Mouse (Mus musculus) MEL (cell line): Measurements from ENCODE around the gene Zbtb22. TPM values are rescaled to one million over a fixed set of nuclear protein-coding genes. Genes with fewer than 3 reads are reported as not detected.
A peak's percentile ranks its signal among the peaks of the same experiment; 100 is the strongest.

ENCODE experiments used
- DNase-seq: peaks from one replicate; pipeline ENCODE4 v3.0.0; 2011; ENCODE audit warnings: low read depth, low spot score
- H3K27ac ChIP-seq: 2 replicates; pipeline ENCODE4 v1.5.1; 2012; ENCODE audit warnings: low read depth, mild to moderate bottlenecking, control low read depth, low read length, moderate library complexity; ENCODE audit not compliant: control insufficient read depth
- H3K27me3 ChIP-seq, 2 experiments: fragments of 150-350 bp in 1 of 2; sonication (generic) in 1 of 2; 2 replicates each; pipeline ENCODE4 v1.6.1; 2012; ENCODE audit warnings: low read length in 2 of 2, mild to moderate bottlenecking in 2 of 2, improper control_type of control experiment in 1 of 2, moderate library complexity in 1 of 2; ENCODE audit not compliant: insufficient read depth in 2 of 2, control insufficient read depth in 1 of 2
- H3K36me3 ChIP-seq, 2 experiments: 2 replicates each; pipeline ENCODE4 v1.6.1; 2012 to 2014; ENCODE audit warnings: low read length in 2 of 2, improper control_type of control experiment in 1 of 2, inconsistent platforms in 1 of 2, mild to moderate bottlenecking in 1 of 2; ENCODE audit not compliant: insufficient read depth in 2 of 2, control insufficient read depth in 1 of 2
- H3K4me1 ChIP-seq, 2 experiments: fragments of 150-350 bp in 1 of 2; sonication (generic) in 1 of 2; 2 replicates each; pipeline ENCODE4 v1.6.1; 2012; ENCODE audit warnings: low read length in 2 of 2, improper control_type of control experiment in 1 of 2, mild to moderate bottlenecking in 1 of 2; ENCODE audit not compliant: insufficient read depth in 2 of 2, control insufficient read depth in 1 of 2
- H3K4me3 ChIP-seq, 2 experiments: fragments of 150-350 bp in 1 of 2; sonication (generic) in 1 of 2; 2 replicates each; pipeline ENCODE4 v1.5.1; 2012; ENCODE audit warnings: low read depth in 2 of 2, low read length in 2 of 2, mild to moderate bottlenecking in 2 of 2, moderate library complexity in 2 of 2, control low read depth in 1 of 2, improper control_type of control experiment in 1 of 2; ENCODE audit not compliant: control insufficient read depth in 1 of 2, insufficient read depth in 1 of 2
- H3K79me2 ChIP-seq: 2 replicates; pipeline ENCODE4 v1.6.1; 2012; ENCODE audit warnings: mild to moderate bottlenecking, low read length, moderate library complexity; ENCODE audit not compliant: control insufficient read depth, poor library complexity, insufficient read depth
- H3K9ac ChIP-seq: 2 replicates; pipeline ENCODE4 v1.6.1; 2012; ENCODE audit warnings: low read depth, mild to moderate bottlenecking, control low read depth, low read length, moderate library complexity; ENCODE audit not compliant: control insufficient read depth, poor library complexity, severe bottlenecking
- H3K9me3 ChIP-seq: fragments of 150-350 bp; sonication (generic); replicated peaks from 2 replicates; pipeline ENCODE4 v1.6.1; 2012; ENCODE audit warnings: mild to moderate bottlenecking, low read length, improper control_type of control experiment, moderate library complexity; ENCODE audit not compliant: insufficient read depth
- BHLHE40 ChIP-seq: IDR thresholded peaks from 2 replicates; pipeline ENCODE4 v1.6.1; 2012; ENCODE audit warnings: low read depth, mild to moderate bottlenecking, inconsistent platforms, low read length, improper control_type of control experiment, borderline replicate concordance
- CHD1 ChIP-seq: IDR thresholded peaks from 2 replicates; pipeline ENCODE4 v1.6.1; 2012; ENCODE audit warnings: low read depth, mild to moderate bottlenecking, inconsistent platforms, low read length, improper control_type of control experiment
- CHD2 ChIP-seq: IDR thresholded peaks from 2 replicates; pipeline ENCODE4 v1.6.1; 2011; ENCODE audit warnings: low read length, improper control_type of control experiment
- CTCF ChIP-seq, 3 experiments: IDR thresholded peaks in 2 of 3; conservative IDR thresholded peaks in 1 of 3; 2 replicates each; pipeline ENCODE4 v1.5.1; 2011 to 2012; ENCODE audit warnings: low read length in 3 of 3, low read depth in 2 of 3, mild to moderate bottlenecking in 2 of 3, improper control_type of control experiment in 1 of 3, inconsistent platforms in 1 of 3, mixed read lengths in 1 of 3, moderate library complexity in 1 of 3; ENCODE audit not compliant: control insufficient read depth in 1 of 3, insufficient read depth in 1 of 3, poor library complexity in 1 of 3, severe bottlenecking in 1 of 3
- E2F4 ChIP-seq: IDR thresholded peaks from 2 replicates; pipeline ENCODE4 v1.6.1; 2011; ENCODE audit warnings: low read depth, low read length, improper control_type of control experiment, borderline replicate concordance
- ELF1 ChIP-seq: IDR thresholded peaks from 2 replicates; pipeline ENCODE4 v1.6.1; 2014; ENCODE audit warnings: low read depth, mild to moderate bottlenecking, inconsistent platforms, low read length, improper control_type of control experiment, moderate library complexity
- EP300 ChIP-seq, 2 experiments: IDR thresholded peaks; 2 replicates each; pipeline ENCODE4 v1.6.1; 2011; ENCODE audit warnings: improper control_type of control experiment in 2 of 2, low read length in 2 of 2, low read depth in 1 of 2, mild to moderate bottlenecking in 1 of 2
- ETS1 ChIP-seq: IDR thresholded peaks from 2 replicates; pipeline ENCODE4 v1.6.1; 2012; ENCODE audit warnings: low read depth, mild to moderate bottlenecking, inconsistent platforms, low read length, improper control_type of control experiment, moderate library complexity
- GABPA ChIP-seq: IDR thresholded peaks from 2 replicates; pipeline ENCODE4 v1.6.1; 2012; ENCODE audit warnings: low read depth, mild to moderate bottlenecking, inconsistent platforms, low read length, improper control_type of control experiment, moderate library complexity
- GATA1 ChIP-seq: IDR thresholded peaks from 2 replicates; pipeline ENCODE4 v1.6.1; 2011; ENCODE audit warnings: low read depth, low read length, improper control_type of control experiment
- HCFC1 ChIP-seq: IDR thresholded peaks from 2 replicates; pipeline ENCODE4 v1.6.1; 2012; ENCODE audit warnings: low read depth, mild to moderate bottlenecking, inconsistent platforms, low read length, improper control_type of control experiment, moderate library complexity
- KAT2A ChIP-seq: conservative IDR thresholded peaks from 2 replicates; pipeline ENCODE4 v1.6.1; 2012; ENCODE audit warnings: low read depth, low read length, improper control_type of control experiment, inconsistent platforms
- MAFK ChIP-seq: IDR thresholded peaks from 2 replicates; pipeline ENCODE4 v1.6.1; 2011; ENCODE audit warnings: low read depth, mild to moderate bottlenecking, low read length, improper control_type of control experiment, borderline replicate concordance
- MAX ChIP-seq: IDR thresholded peaks from 2 replicates; pipeline ENCODE4 v1.6.1; 2011; ENCODE audit warnings: low read length, improper control_type of control experiment
- MEF2A ChIP-seq: IDR thresholded peaks from 2 replicates; pipeline ENCODE4 v1.6.1; 2014; ENCODE audit warnings: low read depth, mild to moderate bottlenecking, inconsistent platforms, low read length, improper control_type of control experiment; ENCODE audit not compliant: poor library complexity, insufficient replicate concordance, severe bottlenecking; ENCODE audit errors: extremely low read depth
- MXI1 ChIP-seq: IDR thresholded peaks from 2 replicates; pipeline ENCODE4 v1.6.1; 2011; ENCODE audit warnings: mild to moderate bottlenecking, low read depth, low read length, improper control_type of control experiment
- MYB ChIP-seq: IDR thresholded peaks from 2 replicates; pipeline ENCODE4 v1.6.1; 2011; ENCODE audit warnings: mild to moderate bottlenecking, low read depth, low read length, improper control_type of control experiment
- MYC ChIP-seq: IDR thresholded peaks from 2 replicates; pipeline ENCODE4 v1.6.1; 2011; ENCODE audit warnings: low read depth, mild to moderate bottlenecking, low read length, improper control_type of control experiment, moderate library complexity
- NELFE ChIP-seq: IDR thresholded peaks from 2 replicates; pipeline ENCODE4 v1.6.1; 2011; ENCODE audit warnings: low read depth, low read length, improper control_type of control experiment
- NRF1 ChIP-seq: IDR thresholded peaks from 2 replicates; pipeline ENCODE4 v1.6.1; 2014; ENCODE audit warnings: low read depth, mild to moderate bottlenecking, inconsistent platforms, low read length, improper control_type of control experiment, moderate library complexity; ENCODE audit not compliant: poor library complexity, insufficient read depth, severe bottlenecking
- POLR2A ChIP-seq, 2 experiments: IDR thresholded peaks; 2 replicates each; pipeline ENCODE4 v1.6.1; 2011 to 2012; ENCODE audit warnings: low read length in 2 of 2, mild to moderate bottlenecking in 2 of 2, control low read depth in 1 of 2, improper control_type of control experiment in 1 of 2, low read depth in 1 of 2, moderate library complexity in 1 of 2; ENCODE audit not compliant: control insufficient read depth in 1 of 2, insufficient read depth in 1 of 2, poor library complexity in 1 of 2
- POLR2AphosphoS2 ChIP-seq: IDR thresholded peaks from 2 replicates; pipeline ENCODE4 v1.6.1; 2011; ENCODE audit warnings: low read length, improper control_type of control experiment
- POLR2AphosphoS5 ChIP-seq: IDR thresholded peaks from 2 replicates; pipeline ENCODE4 v1.6.1; 2012; ENCODE audit warnings: low read depth, borderline replicate concordance, mild to moderate bottlenecking, inconsistent platforms, low read length, moderate library complexity, mixed read lengths
- RAD21 ChIP-seq: IDR thresholded peaks from 2 replicates; pipeline ENCODE4 v1.6.1; 2011; ENCODE audit warnings: mild to moderate bottlenecking, low read depth, low read length, improper control_type of control experiment
- RCOR1 ChIP-seq: IDR thresholded peaks from 2 replicates; pipeline ENCODE4 v1.6.1; 2012; ENCODE audit warnings: low read depth, mild to moderate bottlenecking, inconsistent platforms, low read length, improper control_type of control experiment
- SIN3A ChIP-seq: IDR thresholded peaks from 2 replicates; pipeline ENCODE4 v1.6.1; 2012; ENCODE audit warnings: low read length, improper control_type of control experiment, inconsistent platforms
- SMC3 ChIP-seq: IDR thresholded peaks from 2 replicates; pipeline ENCODE4 v1.6.1; 2011; ENCODE audit warnings: low read depth, low read length, improper control_type of control experiment
- TAL1 ChIP-seq: IDR thresholded peaks from 2 replicates; pipeline ENCODE4 v1.6.1; 2012; ENCODE audit warnings: mild to moderate bottlenecking, inconsistent platforms, low read length, moderate library complexity, mixed read lengths
- TBP ChIP-seq: IDR thresholded peaks from 2 replicates; pipeline ENCODE4 v1.8.0; 2011; ENCODE audit warnings: low read depth, low read length, improper control_type of control experiment
- TCF12 ChIP-seq: IDR thresholded peaks from 2 replicates; pipeline ENCODE4 v1.6.1; 2014; ENCODE audit warnings: low read depth, mild to moderate bottlenecking, inconsistent platforms, low read length, improper control_type of control experiment, moderate library complexity
- UBTF ChIP-seq: IDR thresholded peaks from 2 replicates; pipeline ENCODE4 v1.6.1; 2012; ENCODE audit warnings: low read depth, mild to moderate bottlenecking, inconsistent platforms, low read length, improper control_type of control experiment, moderate library complexity, borderline replicate concordance; ENCODE audit not compliant: insufficient read depth
- USF1 ChIP-seq: IDR thresholded peaks from 2 replicates; pipeline ENCODE4 v1.6.1; 2014; ENCODE audit warnings: low read depth, mild to moderate bottlenecking, inconsistent platforms, low read length, improper control_type of control experiment, moderate library complexity
- ZC3H11A ChIP-seq: IDR thresholded peaks from 2 replicates; pipeline ENCODE4 v1.6.1; 2012; ENCODE audit warnings: low read depth, mild to moderate bottlenecking, inconsistent platforms, low read length, improper control_type of control experiment
- ZKSCAN1 ChIP-seq: IDR thresholded peaks from 2 replicates; pipeline ENCODE4 v1.6.1; 2012; ENCODE audit warnings: low read depth, mild to moderate bottlenecking, inconsistent platforms, low read length, improper control_type of control experiment, moderate library complexity
- ZMIZ1 ChIP-seq: IDR thresholded peaks from 2 replicates; pipeline ENCODE4 v1.6.1; 2012; ENCODE audit warnings: low read depth, mild to moderate bottlenecking, inconsistent platforms, low read length, improper control_type of control experiment, moderate library complexity
- ZNF384 ChIP-seq: IDR thresholded peaks from 2 replicates; pipeline ENCODE4 v1.6.1; 2012; ENCODE audit warnings: low read depth, mild to moderate bottlenecking, inconsistent platforms, low read length, improper control_type of control experiment
- polyA plus RNA-seq, 2 experiments: library from polyadenylated mRNA; stranded (reverse) in 1 of 2; unstranded in 1 of 2; fragments of >175 nt in 1 of 2; fragments of >200 nt in 1 of 2; gene quantifications; 2 replicates each; pipeline versions ENCODE4 v1.2.1 to v1.2.4; 2012; ENCODE audit warnings: low replicate concordance in 2 of 2, low read depth in 1 of 2; ENCODE audit not compliant: insufficient read length in 2 of 2, insufficient read depth in 1 of 2, missing spikeins in 1 of 2
- total RNA-seq: library from RNA; depleted of rRNA; stranded (reverse); fragments of 300-350 nt; gene quantifications from 2 replicates; pipeline ENCODE4 v1.2.3, GENCODE M21; 2012

The Zbtb22 gene
- total and polyA plus RNA-seq, 3 experiments, result 18.6 to 30.0 TPM; not detected in 1

- H3K27ac ChIP-seq, result peak overlapping the region; percentile 60
- H3K9ac ChIP-seq, result no peak overlapping the region
- H3K4me3 ChIP-seq, result no peak overlapping the region
- H3K4me1 ChIP-seq, result peaks cover 2 to 24% of the 10 kb centered on the region in 2 experiments
- H3K36me3 ChIP-seq, result peaks cover 0 to 8% of the 10 kb centered on the region in 2 experiments; a peak in 2 of 4 replicates
- H3K79me2 ChIP-seq, result peaks cover 16% of the 10 kb centered on the region
- peak; percentile 88 for DNase-seq
- H3K9me3 ChIP-seq, result no peaks in the 10 kb centered on the region
- no peaks in the 10 kb centered on the region for H3K27me3 ChIP-seq
- TF ChIP-seq CTCF (IDR thresholded peaks at IDR 0.05 in 2 of 3, conservative IDR thresholded peaks at IDR 0.05 in 1 of 3; ENCODE audit: control insufficient read depth in 1 of 3, insufficient read depth in 1 of 3, low read depth in 2 of 3, low read length in 3 of 3, poor library complexity in 1 of 3, severe bottlenecking in 1 of 3) (peak; percentile 69 to 81 (median 76)), ETS1 (peak; percentile 81), ZC3H11A (peak; percentile 52; the same call in 1 of the 2 replicates), E2F4 (no peak), TCF12 (peak; percentile 92), UBTF (no peak), GABPA (no peak), GATA1 (peak; percentile 87), MAFK (no peak), RAD21 (peak; percentile 64), TAL1 (peak; percentile 46), ELF1 (no peak), USF1 (0 out of 2 replicates have a peak, but pooled peaks have one; percentile 7), POLR2A (IDR thresholded peaks at IDR 0.05; ENCODE audit: control insufficient read depth in 1 of 2, insufficient read depth in 1 of 2, low read depth in 1 of 2, low read length in 2 of 2, poor library complexity in 1 of 2) (no peak), TBP (0 out of 2 replicates have a peak, but pooled peaks have one; percentile 28), MYB (no peak), POLR2AphosphoS5 (no peak), KAT2A (no peak), ZKSCAN1 (no peak), HCFC1 (no peak), MXI1 (peak; percentile 44; the same call in 1 of the 2 replicates), MEF2A (no peak), ZMIZ1 (no peak), NRF1 (no peak), POLR2AphosphoS2 (no peak), RCOR1 (no peak), EP300 (IDR thresholded peaks at IDR 0.05; ENCODE audit: low read depth in 1 of 2, low read length in 2 of 2) (peak; percentile 77 to 80), NELFE (no peak), BHLHE40 (no peak), ZNF384 (no peak), CHD2 (no peak), MAX (peak; percentile 45; the same call in 1 of the 2 replicates), SMC3 (peak; percentile 68), MYC (peak; percentile 49; the same call in 1 of the 2 replicates), SIN3A (peak; percentile 71; the same call in 1 of the 2 replicates), CHD1 (no peak)
Observed at GRCm38 (mm10) chr17:33924577-33925283, 9.0 kb downstream of the Zbtb22 start.
